Mouse (Mus musculus) forelimb bud, embryonic 11.5 days (tissue): Measurements from ENCODE around the gene Spats1.

Experiments
- DNase-seq: peaks from one replicate; pipeline ENCODE4 v3.0.0-alpha.2; 2012; ENCODE audit warnings: low read depth, low spot score

The Spats1 gene

GRCm38 (mm10) chr17:45474669-45475465 lies at the start of gene Spats1:
TSS of gene Spats1 (minus strand) at chr17:45475415.
- peak; percentile 54 for DNase-seq

- DNase-seq: no peak
These were observed 49.7 kb upstream of the Spats1 start for GRCm38 (mm10) chr17:45524961-45525360.

DNA sequence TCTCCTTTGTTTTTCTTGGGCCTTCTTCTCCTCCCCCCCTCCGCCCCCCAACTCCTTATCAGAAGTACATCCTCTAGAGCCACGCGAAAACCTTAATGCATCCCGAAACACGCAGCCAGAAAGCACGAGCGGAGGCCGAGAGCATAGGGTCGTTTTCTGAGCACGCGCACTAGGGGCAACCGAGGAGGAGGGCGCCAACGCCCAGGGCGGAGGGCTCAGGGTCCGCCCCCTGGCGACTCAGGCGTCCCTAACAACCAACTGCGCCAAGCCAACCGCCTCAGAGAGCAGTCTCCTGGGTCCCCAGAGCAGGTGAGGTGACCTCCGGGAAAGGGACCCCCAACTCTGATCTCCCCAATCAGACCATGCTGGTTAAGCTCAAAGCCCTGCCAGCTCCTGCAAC lies 48.0 kb upstream of the Spats1 start, which contains the start of gene Tcte1:
TSS of gene Tcte1 (plus strand) at position 172 of the 400 bp plus-strand sequence.
- DNase-seq: peak; percentile 74

DNA sequence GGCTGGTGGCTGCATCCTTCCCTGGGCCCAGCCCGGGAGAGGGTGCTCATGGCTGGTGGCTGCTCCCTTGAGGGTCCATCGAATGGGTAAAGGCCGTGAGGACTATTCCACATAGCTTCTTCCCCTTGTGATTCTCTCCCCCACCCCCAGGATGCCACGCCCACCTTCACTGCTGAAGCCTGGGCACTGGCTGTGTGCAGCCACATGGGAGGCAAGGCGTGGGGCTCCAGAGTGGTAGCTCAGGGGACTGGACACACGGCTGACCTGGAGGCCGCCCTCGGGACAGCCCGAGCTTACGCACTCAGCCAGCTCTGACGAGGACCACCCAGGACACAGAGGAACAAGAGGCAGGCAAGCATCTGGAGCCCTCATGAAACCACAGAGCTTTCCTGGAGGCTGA lies 44.9 kb upstream of the Spats1 start:
- DNase-seq: no peak

DNA sequence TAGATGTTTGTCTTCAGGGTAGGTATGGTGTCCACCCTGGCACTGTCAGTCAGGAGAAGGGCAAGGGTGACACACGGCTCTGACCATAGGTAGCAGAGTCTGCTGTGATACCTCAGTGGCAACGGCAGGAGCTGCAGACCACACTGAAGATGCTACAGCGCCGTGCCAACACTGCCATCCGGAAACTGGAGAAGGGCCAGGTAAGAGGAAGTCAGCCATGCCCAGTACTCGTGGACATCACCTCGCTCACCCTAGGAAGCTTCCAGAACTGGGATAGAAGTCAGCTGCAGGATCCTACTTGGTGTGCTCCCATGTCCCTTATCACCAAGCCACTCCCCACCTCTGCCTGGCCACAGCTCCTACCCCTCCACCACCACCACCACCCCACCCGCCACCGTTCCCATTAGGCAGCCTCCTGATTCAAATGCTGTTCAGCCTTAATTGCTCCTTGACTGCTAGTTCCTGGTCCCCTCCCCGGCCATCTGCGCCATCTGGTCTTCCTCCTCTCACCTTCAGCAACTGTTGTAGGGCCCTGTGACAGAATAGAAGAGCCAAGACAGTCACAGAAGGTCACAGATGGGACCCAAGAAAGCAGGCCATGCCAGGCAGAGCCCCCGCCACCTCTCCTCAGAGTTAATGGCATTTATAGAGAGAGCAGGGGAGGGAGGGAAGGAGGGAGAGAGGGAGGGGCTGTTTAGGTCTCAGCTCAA lies 43.7 kb upstream of the Spats1 start:
- no peak for DNase-seq

DNA sequence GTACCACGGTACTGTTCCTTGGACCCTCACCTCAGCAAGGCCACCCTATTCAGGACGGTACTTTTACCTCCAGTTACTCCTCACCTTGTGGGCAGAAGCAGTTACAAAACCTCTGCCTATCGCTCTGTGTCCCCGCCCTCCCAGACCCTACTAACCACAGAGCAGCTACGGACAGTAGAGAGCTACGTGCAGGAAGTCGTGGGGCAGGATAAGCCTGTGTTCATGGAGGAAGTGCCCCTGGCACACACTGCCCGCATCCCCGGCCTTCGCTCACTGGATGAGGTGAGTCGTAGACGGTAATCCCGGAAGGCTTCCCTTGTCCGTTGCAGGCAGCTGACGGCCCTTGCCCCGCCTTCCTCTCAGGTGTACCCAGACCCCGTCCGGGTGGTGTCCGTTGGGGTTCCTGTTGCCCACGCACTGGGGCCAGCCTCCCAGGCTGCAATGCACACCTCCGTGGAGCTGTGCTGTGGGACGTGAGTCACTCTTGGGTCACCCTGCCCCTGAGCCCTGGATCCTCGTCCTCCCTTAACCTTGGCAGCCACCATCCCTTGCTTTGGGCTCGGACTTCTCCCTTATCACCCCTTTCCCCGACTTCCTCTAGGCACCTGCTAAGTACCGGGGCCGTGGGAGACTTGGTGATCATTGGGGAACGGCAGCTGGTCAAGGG lies 42.5 kb upstream of the Spats1 start:
- DNase-seq: no peak

- no peak for DNase-seq
These were observed 41.9 kb upstream of the Spats1 start for GRCm38 (mm10) chr17:45517135-45517534.

GRCm38 (mm10) chr17:45516488-45516887 lies 41.3 kb upstream of the Spats1 start:
- peak; percentile 74 for DNase-seq

GRCm38 (mm10) chr17:45515806-45516205 lies 40.6 kb upstream of the Spats1 start:
- no peak for DNase-seq

- DNase-seq: no peak
These were observed 40.0 kb upstream of the Spats1 start for GRCm38 (mm10) chr17:45515204-45515726.

DNA sequence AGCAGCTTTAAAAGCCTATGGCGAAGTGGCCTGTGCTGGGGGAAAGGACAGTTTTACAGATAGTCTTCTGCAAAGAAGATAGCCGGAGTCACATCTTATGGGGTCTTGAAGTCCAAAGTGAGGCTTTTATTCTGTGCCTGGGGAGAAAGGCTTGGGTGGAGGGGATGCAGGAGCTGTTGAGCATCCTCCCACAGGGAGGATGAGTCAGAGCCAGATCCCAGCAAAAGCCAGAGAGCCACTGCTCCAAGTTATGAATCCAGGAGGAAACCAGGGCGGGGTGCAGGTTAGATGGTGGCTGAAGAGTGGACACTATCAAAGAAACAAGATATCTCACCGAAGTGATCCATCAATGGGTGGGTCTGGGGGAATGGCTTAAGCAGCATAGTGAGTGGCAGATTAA lies 36.5 kb upstream of the Spats1 start:
- DNase-seq: no peak

- no peak for DNase-seq
These were observed 35.7 kb upstream of the Spats1 start for GRCm38 (mm10) chr17:45510871-45511270.

DNA sequence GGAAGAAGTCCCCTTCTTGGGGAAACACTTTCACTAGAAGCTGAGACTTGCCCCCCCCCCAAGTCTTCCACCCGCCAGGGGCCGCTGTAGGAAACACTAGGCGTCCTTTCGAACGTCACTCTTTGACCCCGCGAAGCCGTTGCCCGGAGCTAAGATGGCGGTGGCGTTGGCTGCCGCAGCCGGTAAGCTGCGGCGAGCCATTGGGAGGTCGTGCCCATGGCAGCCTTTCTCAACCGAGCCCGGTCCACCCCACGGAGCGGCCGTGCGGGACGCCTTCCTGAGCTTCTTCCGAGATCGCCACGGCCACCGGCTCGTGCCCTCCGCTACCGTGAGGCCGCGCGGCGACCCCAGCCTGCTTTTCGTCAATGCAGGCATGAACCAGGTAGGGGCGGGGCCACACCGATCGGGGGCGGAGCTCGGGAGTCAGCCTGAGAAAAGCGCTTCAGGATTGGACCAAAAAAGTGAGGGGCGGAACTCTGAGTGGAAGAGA lies 31.5 kb upstream of the Spats1 start, which contains the start of gene Aars2:
TSS of gene Aars2 (plus strand) at position 142 of the 490 bp plus-strand sequence.
- DNase-seq: peak; percentile 92

DNA sequence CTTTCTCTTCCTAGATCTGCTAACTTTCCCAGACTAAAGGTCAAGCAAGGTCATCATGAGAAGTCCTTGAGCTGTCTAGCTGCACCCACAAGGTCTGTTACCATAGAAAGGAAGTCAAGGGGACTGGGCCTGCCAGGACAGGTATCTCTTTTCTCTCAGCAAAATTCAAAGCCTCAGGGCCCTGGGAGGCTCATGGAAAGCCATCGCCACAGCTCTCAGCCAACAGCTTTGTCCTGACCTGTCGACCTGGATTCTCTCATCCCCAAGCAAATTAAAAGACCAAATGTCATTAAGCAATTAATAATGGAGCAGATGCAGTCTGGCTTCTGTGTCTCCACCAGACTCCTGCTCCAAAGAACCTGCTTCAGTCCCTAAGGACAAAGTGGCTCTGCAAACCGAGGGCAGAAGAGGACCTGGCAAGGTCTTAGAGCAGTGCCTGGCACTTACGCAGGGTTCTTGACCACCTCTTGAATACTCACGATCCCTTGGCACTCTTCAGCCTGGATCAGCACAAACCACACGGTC lies 30.8 kb upstream of the Spats1 start:
- DNase-seq: no peak

DNA sequence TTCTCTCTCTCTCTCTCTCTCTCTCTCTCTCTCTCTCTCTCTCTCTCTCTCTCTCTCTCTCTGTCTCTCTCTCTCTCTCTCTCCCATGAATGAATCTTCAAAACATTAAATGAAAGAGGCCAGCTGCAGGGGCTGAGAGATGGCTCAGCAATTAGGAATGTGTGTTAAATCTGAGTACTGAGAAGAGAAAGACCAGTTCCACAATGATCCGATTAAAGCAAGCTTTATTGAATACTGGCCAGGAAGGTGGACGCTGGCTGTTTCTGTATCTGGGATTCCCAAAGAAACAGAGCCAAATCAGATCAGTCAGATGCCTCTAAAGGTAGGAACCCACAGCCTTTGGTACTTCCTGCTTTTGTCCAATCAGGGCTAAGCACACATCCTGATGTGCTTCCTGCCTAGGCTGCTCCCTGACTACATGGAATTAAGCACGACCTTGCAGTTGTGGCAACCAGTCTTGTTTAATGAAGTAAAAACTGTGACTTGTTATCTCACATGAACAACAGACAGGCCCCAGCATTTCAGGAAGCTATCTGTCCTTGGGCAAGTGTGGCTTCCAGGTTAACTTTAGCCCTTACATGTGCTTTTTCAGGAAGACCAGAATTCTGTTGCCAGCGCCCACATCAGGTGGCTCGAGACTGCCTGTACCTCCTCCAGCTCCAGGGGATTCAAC lies 28.2 kb upstream of the Spats1 start:
- DNase-seq: no peak

GRCm38 (mm10) chr17:45502324-45502723 lies 27.1 kb upstream of the Spats1 start:
- no peak for DNase-seq

GRCm38 (mm10) chr17:45500981-45501380 lies 25.8 kb upstream of the Spats1 start:
- no peak for DNase-seq

DNA sequence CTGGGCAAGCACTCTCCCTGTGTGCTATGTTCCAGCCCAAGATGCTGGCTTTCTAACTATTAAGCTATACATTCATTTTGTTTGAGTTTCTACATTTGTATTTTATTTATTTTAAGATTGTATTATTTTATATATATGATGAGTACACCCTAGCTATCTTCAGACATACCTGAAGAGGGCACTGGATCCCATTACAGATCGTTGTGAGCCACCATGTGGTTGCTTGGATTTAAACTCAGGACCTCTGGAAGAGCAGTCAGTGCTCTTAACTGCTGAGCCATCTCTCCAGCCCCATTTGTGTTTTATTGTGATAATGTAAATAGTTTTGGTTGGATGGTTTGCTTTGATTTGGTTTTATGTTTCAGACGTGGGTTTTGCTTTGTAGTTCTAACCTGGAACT lies 24.3 kb upstream of the Spats1 start:
- DNase-seq: no peak

- no peak for DNase-seq
These were observed 23.2 kb upstream of the Spats1 start for GRCm38 (mm10) chr17:45498397-45498796.

DNA sequence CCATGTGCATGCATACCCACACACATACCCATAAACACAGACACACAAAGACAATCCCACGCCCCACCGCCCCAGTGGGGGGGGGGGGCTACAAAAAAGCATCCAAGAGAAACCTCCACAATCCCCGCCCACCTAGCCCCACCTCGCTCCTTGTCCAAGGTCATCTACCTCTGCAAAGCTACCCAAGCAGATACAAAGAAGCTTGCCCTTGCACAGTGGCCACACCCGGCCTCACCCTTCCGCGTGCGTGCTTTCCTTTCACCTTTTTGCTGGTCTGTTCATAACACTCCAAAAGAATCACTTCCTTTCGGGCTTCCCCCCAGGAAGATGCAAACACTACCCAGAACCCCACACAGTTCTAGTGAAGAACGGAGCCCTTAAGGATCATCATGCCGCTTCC lies 20.2 kb upstream of the Spats1 start:
- no peak for DNase-seq

GRCm38 (mm10) chr17:45490532-45491154 lies 15.4 kb upstream of the Spats1 start:
- DNase-seq: no peak
